Mouse (Mus musculus) heart, postnatal 25 days (tissue): ENCODE results near the gene Tekt4. TPM values are rescaled to one million over a fixed set of nuclear protein-coding genes. Genes with fewer than 3 reads are reported as not detected.

ENCODE experiments used
- DNase-seq: peaks from one replicate; pipeline ENCODE4 v3.0.0; 2022; ENCODE audit warnings: low spot score
- intact Hi-C: fragments of 180-260 bp; cut with DNase I; formaldehyde crosslinking; loops from one replicate; pipeline ENCODE4 v1.15.1; 2025
- total RNA-seq, 2 experiments: library from RNA; stranded (reverse); gene quantifications; 2 replicates each; pipeline ENCODE4 v1.2.3; 2021

The Tekt4 gene
- not detected for total RNA-seq

DNA sequence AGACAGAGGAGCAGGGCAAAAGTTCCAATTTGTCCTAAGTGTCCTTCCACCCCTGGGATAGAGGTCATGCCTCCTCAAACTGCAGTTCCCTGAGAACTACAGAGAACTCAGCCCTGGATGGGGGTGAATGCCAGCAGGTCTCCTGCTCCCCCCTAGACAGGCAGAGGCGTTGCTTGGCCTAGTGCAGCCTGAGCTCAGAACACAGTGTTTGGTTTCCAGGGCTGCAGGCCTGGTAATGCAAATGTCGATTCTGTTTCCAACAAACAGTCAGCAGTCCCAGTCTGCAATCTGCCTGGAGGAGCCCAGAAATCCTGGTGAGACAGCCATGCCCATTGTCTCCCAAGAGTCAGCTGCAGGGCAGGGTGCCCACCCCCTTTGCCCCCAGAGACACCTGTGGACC lies at the start of gene Tekt4:
TSS of gene Tekt4 (plus strand) at position 344 of the 400 bp plus-strand sequence.
- intact Hi-C loops, result no loop called here
- no peak for DNase-seq

DNA sequence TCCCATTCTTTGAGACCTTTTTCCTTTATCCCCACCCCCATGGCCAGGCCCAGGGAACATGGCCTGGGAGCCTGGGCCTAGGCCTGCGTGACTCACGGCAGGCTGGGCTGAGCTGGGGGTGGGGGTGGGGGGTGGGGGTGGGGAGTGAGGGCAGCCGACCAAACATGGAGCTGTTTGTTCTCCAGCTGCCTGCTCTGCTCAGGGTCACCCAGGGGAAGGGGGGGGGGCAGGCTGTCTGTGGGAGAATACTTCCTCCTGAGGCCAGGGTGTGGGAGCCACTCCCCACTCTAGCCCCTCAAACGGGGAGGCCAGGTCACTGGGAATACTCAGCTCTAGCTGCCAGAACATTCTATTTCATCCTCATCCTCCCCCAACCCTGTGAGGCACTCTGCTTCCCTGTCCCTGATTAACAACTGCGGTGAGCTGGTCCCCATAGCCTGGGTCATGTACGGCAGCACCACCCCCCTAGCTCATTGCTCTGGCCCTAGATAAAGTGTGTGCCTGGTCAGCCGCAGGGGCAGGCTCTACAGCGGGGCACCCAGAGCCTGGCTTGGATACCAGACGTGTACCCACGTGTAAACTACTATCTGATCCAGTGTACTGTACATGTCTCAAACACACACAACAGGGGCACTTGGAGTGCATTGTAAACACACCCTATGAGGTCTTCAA lies 49.1 kb upstream of the Tekt4 start:
- intact Hi-C loops, result no loop called here

DNA sequence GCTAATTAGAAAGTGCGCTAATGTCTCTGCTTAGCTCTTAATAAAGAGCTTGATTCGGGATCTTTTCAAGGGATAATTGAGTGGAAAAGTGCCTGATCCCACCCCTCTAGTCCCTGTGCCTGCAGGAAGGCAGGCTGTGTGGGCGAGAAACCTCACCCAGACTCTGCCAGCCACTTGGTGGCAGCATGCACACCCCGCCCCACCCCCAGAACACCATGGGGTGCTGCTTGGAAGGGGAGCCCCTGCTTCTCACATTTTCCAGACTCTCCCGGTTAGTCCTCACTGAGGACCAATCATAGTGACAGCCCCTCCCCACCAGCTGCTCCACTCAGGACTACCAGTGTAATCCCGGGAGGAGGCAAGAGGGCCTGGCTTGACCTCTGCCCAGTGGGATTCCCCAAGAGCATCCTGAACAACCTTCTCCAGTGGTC lies 48.4 kb upstream of the Tekt4 start:
- no peak for DNase-seq
- intact Hi-C loops, result no loop called here

More for the DNA sequence above, 49.1 kb upstream of the Tekt4 start:
- no peak for DNase-seq

DNA sequence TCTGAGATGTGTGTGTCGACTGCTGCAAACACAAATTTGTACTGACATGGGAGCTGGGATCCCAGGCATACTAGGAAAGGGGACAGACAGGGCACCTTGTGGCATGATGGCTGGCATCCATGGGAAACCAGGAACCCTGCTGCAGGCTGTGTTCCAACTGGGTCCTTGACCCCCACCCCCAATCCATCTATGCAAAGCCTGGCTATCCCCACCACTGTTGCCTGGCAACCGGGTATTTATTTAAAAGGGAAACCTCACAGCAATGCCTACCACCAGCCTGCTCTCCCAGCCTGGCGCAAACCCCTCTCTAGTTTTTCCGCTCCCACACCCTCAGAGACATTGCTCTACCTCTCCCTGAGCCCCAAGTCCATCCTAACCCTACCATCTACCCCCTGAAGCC lies 47.1 kb upstream of the Tekt4 start:
- intact Hi-C loops, result no loop called here
- no peak for DNase-seq

- no peak for DNase-seq
- intact Hi-C loops, result no loop called here
Measured at GRCm38 (mm10) chr17:25408302-25408999, 46.0 kb upstream of the Tekt4 start.

DNA sequence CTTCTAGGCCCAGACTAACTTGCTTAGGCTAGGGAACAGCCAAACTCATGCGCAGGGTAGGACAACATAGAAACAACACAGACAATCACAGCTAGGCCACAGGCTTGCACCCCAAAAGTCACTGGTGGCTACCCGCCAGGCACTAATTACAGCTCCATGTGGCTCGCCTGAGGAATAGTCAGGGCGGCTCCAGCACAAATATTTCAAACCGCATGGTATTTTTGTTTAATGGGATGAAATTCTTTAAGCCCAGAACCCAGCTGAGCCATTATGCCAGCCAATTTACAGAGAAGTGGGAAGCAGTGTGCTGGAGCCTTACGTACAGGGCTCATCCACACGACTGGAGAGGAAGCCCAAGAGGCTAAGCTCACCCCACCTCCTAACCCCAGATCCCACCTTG lies 44.8 kb upstream of the Tekt4 start:
- intact Hi-C loops, result no loop called here
- no peak for DNase-seq

GRCm38 (mm10) chr17:25410180-25410579 lies 44.2 kb upstream of the Tekt4 start:
- intact Hi-C loops, result no loop called here
- no peak for DNase-seq

GRCm38 (mm10) chr17:25410786-25411185 lies 43.6 kb upstream of the Tekt4 start:
- no peak for DNase-seq
- intact Hi-C loops, result no loop called here

GRCm38 (mm10) chr17:25411251-25411650 lies 43.2 kb upstream of the Tekt4 start:
- intact Hi-C loops, result no loop called here
- DNase-seq, result no peak

- intact Hi-C loops, result no loop called here
- no peak for DNase-seq
Measured at GRCm38 (mm10) chr17:25414209-25414608, 40.2 kb upstream of the Tekt4 start.

DNA sequence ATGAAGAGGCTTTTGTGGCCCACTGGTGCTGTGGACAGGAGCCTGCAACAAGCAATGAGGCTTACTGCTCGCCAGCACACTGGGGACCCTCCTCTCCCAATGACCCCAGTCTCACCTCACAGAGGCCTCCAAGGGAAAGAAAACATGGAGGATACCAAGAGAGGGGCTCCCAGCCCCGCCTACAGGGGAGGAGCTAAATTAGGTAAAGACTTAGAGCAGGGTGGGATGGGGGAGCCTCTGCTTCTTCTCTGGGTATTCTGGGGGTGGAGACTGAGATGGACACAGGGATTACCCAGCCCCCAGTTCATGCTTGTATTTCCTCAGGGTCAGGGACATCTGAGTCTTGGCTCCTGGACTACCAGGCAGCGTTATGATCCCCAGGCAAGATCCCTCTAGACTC lies 39.5 kb upstream of the Tekt4 start:
- no peak for DNase-seq
- intact Hi-C loops, result no loop called here

GRCm38 (mm10) chr17:25415421-25415913 lies 38.9 kb upstream of the Tekt4 start:
- intact Hi-C loops, result no loop called here

GRCm38 (mm10) chr17:25416219-25416618 lies 38.2 kb upstream of the Tekt4 start:
- no peak for DNase-seq

More at GRCm38 (mm10) chr17:25415421-25415913, 38.9 kb upstream of the Tekt4 start:
- no peak for DNase-seq

GRCm38 (mm10) chr17:25417990-25418389 lies 36.4 kb upstream of the Tekt4 start:
- intact Hi-C loops, result no loop called here
- DNase-seq, result no peak

More at GRCm38 (mm10) chr17:25416219-25416618, 38.2 kb upstream of the Tekt4 start:
- intact Hi-C loops, result no loop called here

DNA sequence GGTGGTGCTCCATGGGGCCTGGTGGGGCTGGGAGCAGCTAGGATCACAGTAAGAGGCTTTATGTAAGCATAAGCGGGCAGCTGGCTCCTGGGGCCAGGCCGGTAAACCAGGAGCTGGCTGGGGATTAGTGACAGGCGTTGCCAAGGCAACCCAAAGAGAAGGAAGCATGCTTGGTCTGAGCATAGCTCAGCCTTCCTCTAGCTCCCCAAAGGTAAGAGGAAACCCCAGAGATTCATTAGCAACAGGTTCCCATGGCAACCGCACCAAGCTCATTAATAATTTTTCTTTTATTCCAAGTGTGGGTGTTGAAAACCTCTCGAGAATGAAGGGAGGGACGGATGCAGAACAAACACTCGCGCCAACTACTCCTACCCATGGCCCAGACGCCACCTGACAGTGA lies 35.5 kb upstream of the Tekt4 start:
- DNase-seq, result no peak
- intact Hi-C loops, result no loop called here

- DNase-seq, result no peak
- intact Hi-C loops, result no loop called here
Measured at GRCm38 (mm10) chr17:25420998-25421397, 33.4 kb upstream of the Tekt4 start.

DNA sequence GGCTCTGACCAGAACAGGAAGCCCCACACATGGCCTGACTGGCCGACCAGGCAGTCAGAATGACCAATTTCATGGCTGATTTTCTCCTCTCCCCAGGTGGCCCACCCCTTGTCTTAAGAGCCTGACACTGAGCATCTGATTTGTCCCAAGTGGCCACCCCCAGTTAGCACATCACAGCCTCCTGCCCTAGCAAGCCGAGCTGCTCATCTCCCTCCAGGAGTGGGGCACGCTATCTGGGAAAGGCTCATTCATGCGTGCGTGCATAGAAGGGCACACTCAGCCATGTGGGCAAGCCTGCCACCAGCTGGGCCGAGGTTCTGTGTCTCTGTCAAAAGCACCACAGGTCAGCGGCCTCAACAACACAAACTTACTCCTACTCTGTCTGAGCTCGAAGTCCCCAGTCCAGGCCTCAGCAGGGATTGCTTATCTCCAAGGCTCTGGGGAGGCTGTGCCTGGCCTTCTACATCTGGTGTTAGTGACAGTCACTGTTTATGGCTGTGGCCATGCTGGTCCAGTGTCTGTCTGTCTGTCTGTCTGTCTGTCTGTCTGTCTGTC lies 29.8 kb upstream of the Tekt4 start:
- intact Hi-C loops, result no loop called here
- DNase-seq, result no peak

GRCm38 (mm10) chr17:25425996-25426395 lies 28.4 kb upstream of the Tekt4 start:
- intact Hi-C loops, result no loop called here
- no peak for DNase-seq

DNA sequence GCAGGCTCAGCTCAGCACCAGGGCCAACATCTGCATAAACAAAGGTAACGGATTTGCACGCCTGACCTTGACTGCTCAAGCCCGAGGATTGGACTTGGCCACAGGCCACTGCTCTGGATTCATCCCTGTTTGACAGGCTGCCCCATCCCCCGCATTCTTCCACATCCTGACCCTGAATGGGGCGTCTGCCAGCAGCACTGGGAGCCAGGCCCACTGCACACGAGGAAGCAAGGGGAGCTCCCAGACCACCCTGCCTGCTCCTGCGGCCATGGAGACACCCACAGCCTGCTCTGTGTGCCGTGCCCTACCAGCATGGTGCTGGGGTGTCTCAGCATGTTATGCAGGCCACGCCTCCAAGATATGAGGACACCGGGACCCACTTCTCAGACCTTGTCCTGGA lies 27.0 kb upstream of the Tekt4 start:
- intact Hi-C loops, result no loop called here
- no peak for DNase-seq

GRCm38 (mm10) chr17:25429240-25429639 lies 25.2 kb upstream of the Tekt4 start:
- intact Hi-C loops, result no loop called here
- no peak for DNase-seq

DNA sequence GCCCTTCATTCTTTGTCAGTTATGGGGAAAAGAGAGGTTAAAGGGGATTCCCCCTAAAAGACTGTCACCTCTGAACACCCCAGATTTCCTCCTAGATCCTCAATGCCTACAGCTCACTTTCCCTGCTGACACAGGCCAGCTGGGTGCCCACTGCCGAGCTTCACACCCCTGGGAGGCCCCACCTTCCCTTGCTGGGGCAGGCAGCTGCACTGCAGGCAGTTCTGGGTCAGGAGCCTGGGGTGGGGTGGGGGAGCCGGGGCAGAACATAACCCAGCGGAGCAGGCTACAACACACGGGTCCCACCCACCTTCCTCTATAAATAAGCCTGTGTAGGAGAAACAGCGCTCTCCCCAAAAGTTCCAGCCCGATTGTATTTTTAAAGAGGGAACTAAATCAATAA lies 24.5 kb upstream of the Tekt4 start:
- intact Hi-C loops, result no loop called here
- DNase-seq, result no peak
